Mouse (Mus musculus) left cerebral cortex, postnatal 25 days (tissue): Measurements from ENCODE around the gene Gm3696. TPM values are rescaled to one million over a fixed set of nuclear protein-coding genes. Genes with fewer than 3 reads are reported as not detected.
"Not testable (repeated sequence)": the region's sequence is repeated elsewhere in the genome, so short reads cannot be mapped to it uniquely, and the experiment has no call there.

Experiments
- DNase-seq, 2 experiments: peaks; one replicate each; pipeline ENCODE4 v3.0.0; 2022; ENCODE audit warnings: low spot score in 2 of 2, mixed read lengths in 1 of 2
- intact Hi-C: fragments of 180-260 bp; cut with DNase I; formaldehyde crosslinking; loops from one replicate; pipeline ENCODE4 v1.15.1; 2025
- total RNA-seq, 2 experiments: library from RNA; stranded (reverse); gene quantifications; 2 replicates each; pipeline ENCODE4 v1.2.3; 2021

The Gm3696 gene
- 1 to 10 TPM; 1.5 to 2.3 TPM for total RNA-seq

- intact Hi-C loops, DNase-seq: not testable (repeated sequence)
Measured at GRCm38 (mm10) chr14:7100521-7100920, at the start of gene Gm3696. Gene Gm3696 (minus strand): TSS chr14:7100621.

GRCm38 (mm10) chr14:7125312-7125711 is 24.9 kb upstream of the Gm3696 start, which contains the start of gene Gm6676:
Gene Gm6676 (minus strand): TSS chr14:7125412.
- intact Hi-C loops: not testable (repeated sequence)

GRCm38 (mm10) chr14:7105124-7105802 is 4.8 kb upstream of the Gm3696 start:
- intact Hi-C loops: not testable (repeated sequence)
- DNase-seq: peak; percentile 3 to 4

More at GRCm38 (mm10) chr14:7125312-7125711, 24.9 kb upstream of the Gm3696 start, which contains the start of gene Gm6676:
- DNase-seq: not testable (repeated sequence)

- intact Hi-C loops, DNase-seq: not testable (repeated sequence)
Measured at GRCm38 (mm10) chr14:7044870-7045269, 55.6 kb downstream of the Gm3696 start, which contains the start of gene Gm3685. Gene Gm3685 (minus strand): TSS chr14:7044970.

Other genes with a start within 250 kb of the Gm3696 start
- gene Gm3667, start 210.7 kb downstream of the Gm3696 start, total RNA-seq: 1 to 10 TPM; 1.4 to 1.5 TPM
- not detected for gene Gm6356, start 126.8 kb downstream of the Gm3696 start, total RNA-seq
- under 1 TPM; 0.39 to 0.60 TPM for gene Gm10406, start 73.2 kb downstream of the Gm3696 start, total RNA-seq
- gene Gm3685, start 55.7 kb downstream of the Gm3696 start, total RNA-seq: not detected
- not detected for gene Gm6676, start 24.8 kb upstream of the Gm3696 start, total RNA-seq
- 1 to 10 TPM; 1.5 TPM for gene Gm3512, start 73.9 kb upstream of the Gm3696 start, total RNA-seq
- not detected for gene Gm16434, start 93.9 kb upstream of the Gm3696 start, total RNA-seq
- not detected for gene Gm3727, start 164.1 kb upstream of the Gm3696 start, total RNA-seq
- under 1 TPM; 0.44 to 0.64 TPM for gene Gm3739, start 214.4 kb upstream of the Gm3696 start, total RNA-seq
- gene Gm5797, start 231.8 kb upstream of the Gm3696 start, total RNA-seq: not detected